Mouse (Mus musculus) limb, embryonic 10.5 days (tissue): ENCODE data around the gene Mxra8. TPM values are rescaled to one million over a fixed set of nuclear protein-coding genes. Genes with fewer than 3 reads are reported as not detected.
A peak's percentile ranks its signal among the peaks of the same experiment; 100 is the strongest.

ENCODE experiments used
- DNase-seq: peaks from one replicate; pipeline ENCODE4 v3.0.0-alpha.2; 2017; ENCODE audit warnings: low spot score
- H3K27ac ChIP-seq: fragments of 300-500 bp; sonication (generic); 2 replicates; pipeline ENCODE4 v1.5.1; 2016; ENCODE audit warnings: mild to moderate bottlenecking
- H3K27me3 ChIP-seq: fragments of 300-500 bp; sonication (generic); 2 replicates; pipeline ENCODE4 v1.6.1; 2016; ENCODE audit warnings: low read depth, mild to moderate bottlenecking; ENCODE audit not compliant: poor library complexity, severe bottlenecking
- H3K36me3 ChIP-seq: fragments of 300-500 bp; sonication (generic); 2 replicates; pipeline ENCODE4 v1.6.1; 2016; ENCODE audit warnings: mild to moderate bottlenecking, moderate library complexity
- H3K4me1 ChIP-seq: fragments of 300-500 bp; sonication (generic); 2 replicates; pipeline ENCODE4 v1.6.1; 2016
- H3K4me3 ChIP-seq: fragments of 300-500 bp; sonication (generic); 2 replicates; pipeline ENCODE4 v1.5.1; 2016; ENCODE audit warnings: mild to moderate bottlenecking, moderate library complexity
- H3K9me3 ChIP-seq: fragments of 300-500 bp; sonication (generic); replicated peaks from 2 replicates; pipeline ENCODE4 v1.6.1; 2016; ENCODE audit warnings: mild to moderate bottlenecking
- WGBS: fragments of 180-500 bp; shearing (Covaris S2); methylation state at CpG from one replicate; pipeline ENCODE4 v1.1.7; 2016; 5-methylcytosine and 5-hydroxymethylcytosine counted together
- polyA plus RNA-seq: library from polyadenylated mRNA; unstranded; fragments of >200 nt; fragmentation: Nextera tagmentation; extraction: Ambion mirVana; gene quantifications from 2 replicates; pipeline ENCODE4 v1.2.1, GENCODE M21; 2016

The Mxra8 gene
- polyA plus RNA-seq, 1 experiment from 2014 or later, result 48.9 TPM

GRCm38 (mm10) chr4:155856071-155856470 lies 16.6 kb downstream of the Mxra8 start:
- Histone ChIP-seq H3K4me3 (no peak overlapping the region), H3K27me3 (no peaks in the 10 kb centered on the region), H3K27ac (no peak overlapping the region), H3K9me3 (no peaks in the 10 kb centered on the region), H3K36me3 (peaks cover 75% of the 10 kb centered on the region), H3K4me1 (no peaks in the 10 kb centered on the region)
- DNase-seq, result no peak
- WGBS, result 89% methylated on average over 12 of the region's 12 CpGs

- WGBS, result 87% methylated on average over 3 of the region's 3 CpGs
- H3K4me3 ChIP-seq, result no peak overlapping the region
- DNase-seq, result no peak
Measured at GRCm38 (mm10) chr4:155856881-155857280, 17.4 kb downstream of the Mxra8 start.

GRCm38 (mm10) chr4:155859318-155859717 lies 19.8 kb downstream of the Mxra8 start:
- DNase-seq, result peak; percentile 96
- 20% methylated on average over 13 of the region's 13 CpGs for WGBS
- Histone ChIP-seq H3K27ac (no peak overlapping the region), H3K36me3 (peaks cover 67% of the 10 kb centered on the region), H3K9me3 (no peaks in the 10 kb centered on the region), H3K4me1 (no peaks in the 10 kb centered on the region), H3K4me3 (0 out of 2 replicates have a peak overlapping the region, but pooled peaks have one; percentile 12), H3K27me3 (no peaks in the 10 kb centered on the region)

More at GRCm38 (mm10) chr4:155856881-155857280, 17.4 kb downstream of the Mxra8 start:
- H3K27me3 ChIP-seq, result no peaks in the 10 kb centered on the region
- no peaks in the 10 kb centered on the region for H3K9me3 ChIP-seq
- no peaks in the 10 kb centered on the region for H3K4me1 ChIP-seq
- H3K27ac ChIP-seq, result no peak overlapping the region
- H3K36me3 ChIP-seq, result peaks cover 79% of the 10 kb centered on the region

- H3K36me3 ChIP-seq, result peaks cover 60% of the 10 kb centered on the region
Measured at GRCm38 (mm10) chr4:155861787-155862186, 22.3 kb downstream of the Mxra8 start.

GRCm38 (mm10) chr4:155863001-155863400 lies 23.5 kb downstream of the Mxra8 start, which contains the start of gene Tas1r3:
Tas1r3 (minus strand) TSS chr4:155863362.
- H3K27me3 ChIP-seq, result no peaks in the 10 kb centered on the region
- WGBS, result 78% methylated on average over 5 of the region's 5 CpGs
- H3K4me1 ChIP-seq, result no peaks in the 10 kb centered on the region
- DNase-seq, result no peak
- peaks cover 51% of the 10 kb centered on the region for H3K36me3 ChIP-seq
- no peak within 1 kb of the TSS for H3K27ac ChIP-seq
- H3K4me3 ChIP-seq, result no peak within 1 kb of the TSS
- H3K9me3 ChIP-seq, result no peaks in the 10 kb centered on the region

More at GRCm38 (mm10) chr4:155861787-155862186, 22.3 kb downstream of the Mxra8 start:
- DNase-seq, result no peak
- Histone ChIP-seq H3K9me3 (no peaks in the 10 kb centered on the region), H3K4me1 (no peaks in the 10 kb centered on the region), H3K27ac (no peak overlapping the region), H3K4me3 (no peak overlapping the region), H3K27me3 (no peaks in the 10 kb centered on the region)
- 93% methylated on average over 7 of the region's 7 CpGs for WGBS

- no peaks in the 10 kb centered on the region for H3K27me3 ChIP-seq
- H3K27ac ChIP-seq, result peak overlapping the region; percentile 88
- peaks cover 22% of the 10 kb centered on the region for H3K4me1 ChIP-seq
- H3K36me3 ChIP-seq, result peaks cover 49% of the 10 kb centered on the region
- no peak for DNase-seq
- WGBS, result 10% methylated on average over 22 of the region's 22 CpGs
- H3K9me3 ChIP-seq, result no peaks in the 10 kb centered on the region
- H3K4me3 ChIP-seq, result peak overlapping the region; percentile 79
Measured at GRCm38 (mm10) chr4:155868614-155869298, 29.3 kb downstream of the Mxra8 start.

DNA sequence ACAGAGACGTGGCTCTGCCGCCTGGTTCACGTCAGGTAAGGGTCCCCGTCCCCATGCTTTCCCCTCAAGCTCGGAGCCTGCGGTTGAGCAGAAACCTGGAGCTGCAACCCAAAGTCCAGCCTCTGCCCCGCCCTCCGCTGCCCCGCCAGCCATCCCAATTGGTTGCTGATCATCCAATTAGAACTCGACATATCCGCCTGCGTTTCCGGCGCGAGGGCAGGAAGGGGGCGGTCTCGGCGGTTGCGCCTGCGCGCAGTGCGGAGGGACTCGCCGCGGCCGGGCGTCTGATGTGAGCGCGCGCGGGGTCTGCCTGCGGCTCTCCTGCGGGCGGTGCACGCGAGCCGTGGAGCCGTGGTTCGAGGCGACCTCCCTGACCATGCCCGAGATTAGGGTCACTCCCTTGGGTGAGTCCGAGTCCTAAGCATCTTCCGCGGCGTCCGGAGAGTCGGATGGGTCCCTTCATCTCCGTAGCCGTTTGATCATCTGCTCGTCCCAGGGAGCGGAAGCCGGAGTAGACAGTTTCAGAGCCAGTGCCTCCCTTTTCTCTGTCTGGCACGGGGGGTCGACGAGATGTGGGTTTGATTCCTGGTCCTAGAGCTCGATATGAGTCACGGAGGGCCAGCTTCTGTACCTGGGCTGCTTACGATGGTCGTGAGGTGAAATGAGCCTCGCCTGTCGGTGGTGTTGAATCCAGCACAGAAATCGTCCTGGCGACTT lies 30.0 kb downstream of the Mxra8 start, which contains the start of the genes Cptp and Ints11:
Cptp (minus strand) TSS at position 124 of the 717 bp plus-strand sequence.
Ints11 (plus strand) TSS at position 230 of the 717 bp plus-strand sequence.
- peaks cover 56% of the 10 kb centered on the region for H3K36me3 ChIP-seq
- peaks cover 22% of the 10 kb centered on the region for H3K4me1 ChIP-seq
- H3K9me3 ChIP-seq, result no peaks in the 10 kb centered on the region
- peak; percentile 97 for DNase-seq
- H3K27me3 ChIP-seq, result no peaks in the 10 kb centered on the region
- peak within 1 kb of the TSS; percentile 88 for H3K27ac ChIP-seq
- under 1% methylated on average over 63 of the region's 63 CpGs for WGBS
- peak within 1 kb of the TSS; percentile 79 for H3K4me3 ChIP-seq

- H3K4me3 ChIP-seq, result no peak overlapping the region
- 95% methylated on average over 7 of the region's 7 CpGs for WGBS
Measured at GRCm38 (mm10) chr4:155871404-155871803, 31.9 kb downstream of the Mxra8 start.

DNA sequence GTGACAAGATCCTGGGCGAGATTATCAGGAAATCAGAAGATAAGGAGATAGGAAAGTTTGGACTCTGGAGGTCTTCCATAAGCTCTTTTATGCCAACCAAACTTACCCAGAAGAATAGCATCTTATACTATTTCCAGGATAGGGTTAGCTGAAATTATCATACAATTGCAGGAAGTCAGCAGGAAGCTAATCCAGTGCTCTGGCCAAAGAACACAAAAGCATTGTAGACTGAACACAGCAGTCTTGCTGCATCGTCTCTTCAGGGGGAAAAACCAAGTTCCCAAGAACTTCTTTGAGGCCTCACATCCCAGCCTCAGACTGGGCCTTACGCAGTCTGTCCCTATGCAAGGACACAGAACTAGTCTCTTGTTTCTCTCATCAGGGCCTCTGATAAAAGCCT lies 44.1 kb downstream of the Mxra8 start:
- Histone ChIP-seq H3K27me3 (no peaks in the 10 kb centered on the region), H3K36me3 (peaks cover 86% of the 10 kb centered on the region), H3K9me3 (no peaks in the 10 kb centered on the region), H3K4me3 (no peak overlapping the region), H3K27ac (no peak overlapping the region), H3K4me1 (no peaks in the 10 kb centered on the region)
- no peak for DNase-seq
- WGBS, result 87% methylated on average over 3 of the region's 3 CpGs

More at GRCm38 (mm10) chr4:155871404-155871803, 31.9 kb downstream of the Mxra8 start:
- no peaks in the 10 kb centered on the region for H3K9me3 ChIP-seq
- H3K4me1 ChIP-seq, result peaks cover 22% of the 10 kb centered on the region
- DNase-seq, result no peak
- H3K27ac ChIP-seq, result no peak overlapping the region
- H3K27me3 ChIP-seq, result no peaks in the 10 kb centered on the region
- peaks cover 60% of the 10 kb centered on the region for H3K36me3 ChIP-seq

DNA sequence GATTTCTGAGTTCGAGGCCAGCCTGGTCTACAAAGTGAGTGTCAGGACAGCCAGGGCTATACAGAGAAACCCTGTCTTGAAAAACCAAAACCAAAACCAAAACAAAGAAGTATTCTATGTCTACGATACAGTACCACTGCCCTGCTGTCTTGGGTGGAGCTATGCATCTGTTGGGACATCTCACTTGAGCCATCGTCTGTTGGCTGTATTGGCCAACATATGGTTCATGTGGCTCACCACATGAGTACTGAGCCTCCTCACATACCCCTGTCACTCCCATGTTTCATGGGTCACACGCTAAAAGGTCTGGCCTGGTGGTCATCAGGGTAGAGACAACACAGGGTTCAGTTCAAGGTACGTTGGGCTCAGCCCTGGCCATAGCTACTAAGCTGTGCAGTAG lies 46.9 kb downstream of the Mxra8 start:
- Histone ChIP-seq H3K36me3 (peaks cover 84% of the 10 kb centered on the region), H3K27ac (no peak overlapping the region), H3K9me3 (no peaks in the 10 kb centered on the region), H3K4me3 (no peak overlapping the region), H3K27me3 (no peaks in the 10 kb centered on the region), H3K4me1 (peaks cover 13% of the 10 kb centered on the region)
- no peak for DNase-seq
- 93% methylated on average over 5 of the region's 5 CpGs for WGBS

DNA sequence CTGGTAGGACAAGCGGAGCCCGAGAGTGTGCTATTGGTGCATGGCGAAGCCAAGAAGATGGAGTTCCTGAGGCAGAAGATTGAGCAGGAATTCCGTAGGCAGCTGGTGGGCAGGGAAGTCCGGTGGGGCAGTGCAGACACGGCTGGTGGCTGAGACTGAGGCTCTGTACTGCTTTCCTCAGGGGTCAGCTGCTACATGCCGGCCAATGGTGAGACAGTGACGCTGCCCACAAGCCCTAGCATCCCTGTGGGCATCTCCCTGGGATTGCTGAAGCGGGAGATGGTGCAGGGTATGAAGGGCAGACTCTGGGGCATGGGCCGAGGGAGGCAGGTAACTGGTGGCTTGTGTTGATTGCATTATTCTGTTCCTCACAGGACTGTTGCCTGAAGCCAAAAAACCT lies 48.2 kb downstream of the Mxra8 start:
- H3K4me1 ChIP-seq, result peaks cover 19% of the 10 kb centered on the region
- no peaks in the 10 kb centered on the region for H3K27me3 ChIP-seq
- DNase-seq, result no peak
- H3K4me3 ChIP-seq, result no peak overlapping the region
- no peaks in the 10 kb centered on the region for H3K9me3 ChIP-seq
- peaks cover 73% of the 10 kb centered on the region for H3K36me3 ChIP-seq
- H3K27ac ChIP-seq, result no peak overlapping the region
- 94% methylated on average over 10 of the region's 10 CpGs for WGBS

- Histone ChIP-seq H3K27me3 (no peaks in the 10 kb centered on the region), H3K27ac (no peak overlapping the region), H3K4me3 (no peak overlapping the region), H3K36me3 (peaks cover 69% of the 10 kb centered on the region), H3K9me3 (no peaks in the 10 kb centered on the region), H3K4me1 (peaks cover 24% of the 10 kb centered on the region)
- WGBS, result 95% methylated on average over 9 of the region's 9 CpGs
- no peak for DNase-seq
Measured at GRCm38 (mm10) chr4:155888181-155888580, 48.7 kb downstream of the Mxra8 start.

DNA sequence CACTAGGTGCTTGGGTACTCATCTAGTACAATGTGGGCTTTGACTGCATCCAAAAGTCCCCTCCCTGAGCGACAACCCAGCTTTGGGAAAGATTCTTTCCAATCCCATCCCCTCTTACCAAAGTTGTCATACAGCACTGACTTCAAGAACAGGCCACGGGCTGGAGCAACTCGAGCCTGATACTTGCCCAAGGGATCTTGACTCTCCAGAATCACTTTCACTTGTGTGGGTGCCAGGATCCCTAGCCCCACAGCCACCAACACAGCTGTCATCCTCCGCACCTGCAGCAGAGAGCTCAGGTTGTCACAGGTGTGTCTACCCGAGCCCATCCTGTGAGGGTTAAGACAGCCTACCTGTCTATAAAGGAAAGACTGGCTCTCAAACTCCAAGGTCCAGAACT lies 49.8 kb downstream of the Mxra8 start:
- H3K4me1 ChIP-seq, result peaks cover 35% of the 10 kb centered on the region
- H3K9me3 ChIP-seq, result no peaks in the 10 kb centered on the region
- no peak overlapping the region for H3K27ac ChIP-seq
- WGBS, result 90% methylated on average over 5 of the region's 5 CpGs
- no peak for DNase-seq
- peaks cover 59% of the 10 kb centered on the region for H3K36me3 ChIP-seq
- no peak overlapping the region for H3K4me3 ChIP-seq
- no peaks in the 10 kb centered on the region for H3K27me3 ChIP-seq
